Mouse (Mus musculus): ENCODE results near the gene Tdrd5. TPM values are rescaled to one million over a fixed set of nuclear protein-coding genes. Genes with fewer than 3 reads are reported as not detected.

The Tdrd5 gene
- total RNA-seq, 2 experiments from 2014 or later = 3.0 to 3.4 TPM

DNA sequence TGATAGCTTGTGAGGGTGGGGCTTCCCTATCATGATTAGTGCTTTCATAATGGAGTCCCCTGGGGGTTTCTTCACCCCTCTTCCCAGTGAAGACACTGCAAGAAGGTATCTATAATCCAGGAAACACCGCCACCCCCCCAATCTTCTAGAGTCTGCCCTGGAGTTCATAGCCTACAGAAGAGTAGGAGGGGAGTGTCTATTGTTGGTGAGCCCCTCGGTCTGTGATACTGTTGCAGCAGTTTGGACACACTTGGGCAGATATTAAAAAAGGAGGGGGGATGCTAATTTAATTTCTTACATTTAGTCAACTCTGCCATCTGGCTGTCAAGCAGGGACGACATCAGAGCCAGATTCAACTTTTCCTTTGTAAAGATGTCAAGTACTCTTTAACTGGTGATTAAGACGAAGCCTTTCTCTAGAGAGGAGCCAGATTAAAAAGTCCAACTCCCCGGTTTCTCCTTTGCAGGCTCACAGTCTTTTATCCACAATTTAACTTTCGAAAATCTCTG is 91.6 kb downstream of the Tdrd5 start:
- intact Hi-C loops (cut with DNase I) = no loop called here
- DNase-seq (ENCODE audit: low spot score in 2 of 2) = no peak

Other genes with a start within 250 kb of the Tdrd5 start
- gene Fam163a, start 98.6 kb downstream of the Tdrd5 start, total RNA-seq (2021) = 1 to 10 TPM; 8.1 to 8.9 TPM
- under 1 TPM; 0.12 to 0.59 TPM for gene Nphs2, start 7.1 kb upstream of the Tdrd5 start, total RNA-seq (2021)
- 100 to 1,000 TPM; 292 to 321 TPM for gene Gm2000, start 62.4 kb upstream of the Tdrd5 start, total RNA-seq (2021)
- under 1 TPM; 0.41 to 0.86 TPM for gene Axdnd1, start 117.5 kb upstream of the Tdrd5 start, total RNA-seq (2021)
- 10 to 100 TPM; 32.3 to 47.6 TPM for gene Soat1, start 170.7 kb upstream of the Tdrd5 start, total RNA-seq (2021)
- 10 to 100 TPM; 42.9 to 43.3 TPM for gene Gm10031, start 220.3 kb upstream of the Tdrd5 start, total RNA-seq (2021)

Measured in left cerebral cortex, postnatal 36 days (tissue).